Mouse (Mus musculus) small intestine, adult 2 months (tissue): ENCODE data around the gene Gm13889.

Experiments used
- CTCF ChIP-seq: fragments of 200-500 bp; IDR thresholded peaks from 2 replicates; pipeline ENCODE4 v1.5.1; 2012; ENCODE audit warnings: low read depth, mild to moderate bottlenecking, control low read depth, inconsistent platforms, low read length, moderate library complexity, mixed read lengths; ENCODE audit not compliant: insufficient replicate concordance, insufficient read length; ENCODE audit errors: extremely low read depth
- POLR2A ChIP-seq: fragments of 200-500 bp; IDR thresholded peaks from 2 replicates; pipeline ENCODE4 v1.6.1; 2012; ENCODE audit warnings: low read depth, mild to moderate bottlenecking, control low read depth, inconsistent platforms, low read length, moderate library complexity

DNA sequence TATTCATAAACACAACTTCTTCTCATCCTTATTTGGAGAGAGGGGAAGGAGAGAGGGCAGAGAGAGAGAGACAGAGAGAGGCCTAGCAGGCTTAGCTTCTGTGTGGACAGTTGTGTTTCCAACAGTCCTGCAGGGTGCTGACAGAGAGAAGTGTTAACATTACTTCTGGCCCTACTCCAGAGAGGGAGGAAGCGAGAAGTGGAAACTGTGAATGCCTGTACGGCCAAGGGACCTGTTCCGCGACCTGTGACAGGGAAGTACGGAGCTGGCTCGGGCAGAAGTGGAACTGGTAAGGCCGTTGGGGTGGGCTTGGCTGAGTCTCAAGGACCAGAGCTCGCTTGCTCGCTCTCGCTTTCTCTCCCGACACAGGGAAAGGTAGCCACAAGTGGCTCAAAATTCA lies 15.3 kb downstream of the Gm13889 start:
- TF ChIP-seq CTCF (no peak), POLR2A (no peak)
